Mouse (Mus musculus): ENCODE results near the gene Tnc. TPM values are rescaled to one million over a fixed set of nuclear protein-coding genes. Genes with fewer than 3 reads are reported as not detected.
"Not testable (repeated sequence)": the region's sequence is repeated elsewhere in the genome, so short reads cannot be mapped to it uniquely, and the experiment has no call there.

Gene Tnc
- polyA plus RNA-seq, 2 experiments from 2014 or later = 0.09 to 0.33 TPM

DNA sequence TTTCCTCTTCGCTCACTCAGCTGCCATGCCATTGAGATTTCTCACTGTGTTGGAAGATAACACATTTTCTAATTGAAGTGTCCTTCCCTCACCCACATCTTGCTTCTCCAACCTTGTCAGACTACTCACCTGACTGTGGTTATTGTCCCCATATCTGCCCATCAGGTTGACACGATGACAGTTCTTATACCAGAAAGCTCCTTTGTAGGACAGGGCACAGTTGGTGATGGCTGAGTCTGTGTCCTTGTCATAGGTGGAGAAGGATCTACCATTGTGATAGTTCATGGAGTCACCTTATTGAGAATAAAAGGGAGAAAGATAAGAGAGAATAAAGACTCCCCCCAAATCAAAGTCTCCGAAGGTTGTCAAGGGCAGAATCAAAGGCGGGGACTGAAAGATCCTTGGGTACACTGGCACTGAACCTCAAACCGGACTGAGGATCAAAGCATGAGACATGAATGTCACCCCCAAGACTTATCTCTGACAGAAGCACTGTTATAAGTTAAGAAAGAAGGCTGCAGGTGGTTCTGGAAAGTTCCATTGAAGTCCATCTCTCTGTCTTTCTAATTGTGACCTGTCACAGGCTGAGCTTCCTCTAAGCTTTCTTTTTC lies 84.9 kb downstream of the Tnc start:
- ATAC-seq = no peak

- ATAC-seq = no peak
Observed at GRCm38 (mm10) chr4:63958601-63959000, 88.2 kb downstream of the Tnc start.

DNA sequence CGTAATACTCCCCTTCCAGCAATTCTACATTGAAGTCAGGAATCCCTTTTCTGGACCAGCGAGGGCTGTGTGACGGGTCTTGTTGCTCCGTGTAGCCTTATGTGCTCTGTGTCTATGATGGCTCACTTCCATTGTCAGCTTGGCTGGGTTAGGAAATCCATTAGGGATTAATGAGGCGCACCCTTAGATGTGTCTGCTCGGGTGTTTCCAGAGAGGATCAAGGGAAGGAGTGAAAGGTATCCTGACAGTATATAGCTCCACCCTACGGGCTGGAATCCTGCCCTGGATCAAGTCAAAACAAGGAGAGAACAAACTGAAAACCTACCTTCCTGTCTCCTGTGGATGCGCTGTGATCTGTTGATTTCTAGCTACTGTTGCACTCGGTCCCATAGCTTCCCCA lies 96.8 kb downstream of the Tnc start:
- no peak for ATAC-seq

DNA sequence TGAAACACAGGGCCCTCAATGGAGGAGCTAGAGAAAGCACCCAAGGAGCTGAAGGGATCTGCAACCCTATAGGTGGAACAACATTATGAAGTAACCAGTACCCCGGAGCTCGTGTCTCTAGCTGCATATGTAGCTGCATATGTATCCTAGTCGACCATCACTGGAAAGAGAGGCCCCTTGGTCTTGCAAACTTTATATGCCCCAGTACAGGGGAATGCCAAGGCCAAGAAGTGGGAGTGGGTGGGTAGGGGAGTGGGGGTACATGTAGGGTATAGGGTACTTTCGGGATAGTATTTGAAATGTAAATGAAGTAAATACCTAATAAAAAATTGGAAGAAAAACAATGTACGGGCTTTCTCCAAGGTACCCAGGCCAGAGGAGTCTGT lies 98.1 kb downstream of the Tnc start:
- not testable (repeated sequence) for ATAC-seq

GRCm38 (mm10) chr4:63948066-63948687 lies 98.6 kb downstream of the Tnc start:
- ATAC-seq = peak; percentile 89

DNA sequence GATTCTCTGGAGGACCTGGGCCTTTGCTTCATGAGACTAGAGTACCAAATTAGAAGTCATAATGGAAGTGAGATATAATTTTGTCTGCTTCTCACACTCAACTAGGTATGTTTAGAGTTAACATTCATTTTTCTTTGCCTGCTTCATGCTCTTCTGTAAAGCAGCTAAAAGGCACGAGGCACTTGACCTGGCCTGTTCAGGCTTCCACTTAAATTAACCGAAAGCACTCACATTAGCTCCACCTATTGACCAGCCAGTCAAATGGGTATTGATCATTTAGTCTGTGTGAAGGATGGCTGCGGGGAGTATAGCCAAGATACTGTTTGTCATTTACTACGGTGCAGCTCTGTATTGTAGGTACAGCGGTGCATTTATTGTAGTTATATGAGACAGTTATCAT lies 103.0 kb downstream of the Tnc start:
- ATAC-seq = no peak

- ATAC-seq = no peak
Observed at GRCm38 (mm10) chr4:63942875-63943274, 103.9 kb downstream of the Tnc start.

GRCm38 (mm10) chr4:63941420-63941819 lies 105.4 kb downstream of the Tnc start:
- no peak for ATAC-seq

- ATAC-seq = peak; percentile 56
Observed at GRCm38 (mm10) chr4:63939428-63939827, 107.4 kb downstream of the Tnc start.

- peak; percentile 20 for ATAC-seq
Observed at GRCm38 (mm10) chr4:63935960-63936359, 110.9 kb downstream of the Tnc start.

- peak; percentile 65 for ATAC-seq
Observed at GRCm38 (mm10) chr4:63935314-63935713, 111.5 kb downstream of the Tnc start.

DNA sequence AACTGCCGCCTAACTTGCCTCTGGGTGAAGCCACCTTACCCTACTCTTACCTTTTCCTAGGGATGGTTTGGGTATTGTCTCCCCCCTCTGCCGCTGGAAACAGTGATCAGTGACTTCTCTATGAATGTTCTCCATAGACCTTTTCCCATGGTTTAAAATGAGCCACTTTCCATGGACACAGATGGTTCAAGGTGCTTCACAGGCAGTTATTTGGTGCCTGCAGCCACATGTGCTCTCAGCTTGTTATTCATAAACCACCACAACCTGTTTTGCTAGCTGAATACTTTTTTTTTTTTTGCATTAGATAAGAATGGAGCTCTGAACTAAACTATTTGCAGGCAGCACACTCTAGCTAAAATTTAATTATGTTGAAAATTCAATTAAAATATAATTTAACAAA lies 116.0 kb downstream of the Tnc start:
- ATAC-seq = no peak

GRCm38 (mm10) chr4:63929490-63929889 lies 117.3 kb downstream of the Tnc start:
- no peak for ATAC-seq

DNA sequence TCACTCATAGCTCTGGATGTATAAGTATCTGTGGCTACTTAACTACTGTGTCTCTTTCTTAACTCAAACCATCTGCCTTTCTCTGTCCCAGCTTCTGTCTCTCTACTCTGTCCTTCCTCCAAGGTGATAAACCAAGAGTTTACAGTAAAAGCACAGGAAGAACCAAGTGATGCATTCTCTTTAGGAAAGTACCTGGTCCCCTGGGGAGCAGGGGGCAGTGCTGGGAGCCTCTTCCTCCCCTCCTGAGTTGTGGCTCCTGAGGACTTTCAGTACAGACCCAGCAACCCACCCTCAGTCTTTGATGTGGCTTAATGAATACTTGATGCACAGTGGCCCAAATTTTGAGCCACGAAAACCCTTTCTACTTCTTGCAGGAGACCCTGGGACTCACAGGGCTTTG lies 118.6 kb downstream of the Tnc start:
- ATAC-seq = no peak

- ATAC-seq = no peak
Observed at GRCm38 (mm10) chr4:63917181-63917580, 129.6 kb downstream of the Tnc start.

- ATAC-seq = no peak
Observed at GRCm38 (mm10) chr4:63916753-63917152, 130.1 kb downstream of the Tnc start.

- ATAC-seq = no peak
Observed at GRCm38 (mm10) chr4:63916288-63916687, 130.5 kb downstream of the Tnc start.

Other genes starting within 250 kb of the Tnc start
- gene Tnfsf8, start 185.7 kb downstream of the Tnc start, polyA plus RNA-seq (2017; shearing (Covaris generic)) = 10 to 100 TPM; 71.6 to 77.3 TPM